Mouse (Mus musculus) gastrocnemius, postnatal 25 days (tissue): ENCODE results near the gene Ccdc38. TPM values are rescaled to one million over a fixed set of nuclear protein-coding genes. Genes with fewer than 3 reads are reported as not detected.
A peak's percentile ranks its signal among the peaks of the same experiment; 100 is the strongest.
"Not testable (repeated sequence)": the region's sequence is repeated elsewhere in the genome, so short reads cannot be mapped to it uniquely, and the experiment has no call there.

Source experiments
- DNase-seq: peaks from one replicate; pipeline ENCODE4 v3.0.0; 2022
- total RNA-seq, 2 experiments: library from RNA; stranded (reverse); gene quantifications; 1 replicate in 1 of 2; 2 replicates in 1 of 2; pipeline ENCODE4 v1.2.3; 2021

Ccdc38 gene
- total RNA-seq, 2 experiments from 2014 or later: not detected

- DNase-seq: no peak
Observed at GRCm38 (mm10) chr10:93549821-93550220, 9.4 kb downstream of the Ccdc38 start.

GRCm38 (mm10) chr10:93552596-93552995 is 12.2 kb downstream of the Ccdc38 start:
- no peak for DNase-seq

GRCm38 (mm10) chr10:93557971-93558370 is 17.5 kb downstream of the Ccdc38 start:
- DNase-seq: not testable (repeated sequence)

GRCm38 (mm10) chr10:93559786-93560185 is 19.4 kb downstream of the Ccdc38 start:
- no peak for DNase-seq

GRCm38 (mm10) chr10:93564518-93565090 is 24.2 kb downstream of the Ccdc38 start:
- no peak for DNase-seq

GRCm38 (mm10) chr10:93567066-93567465 is 26.6 kb downstream of the Ccdc38 start:
- no peak for DNase-seq

- DNase-seq: no peak
Observed at GRCm38 (mm10) chr10:93567841-93568566, 27.6 kb downstream of the Ccdc38 start.

- DNase-seq: no peak
Observed at GRCm38 (mm10) chr10:93568671-93569070, 28.2 kb downstream of the Ccdc38 start.

GRCm38 (mm10) chr10:93572209-93572608 is 31.8 kb downstream of the Ccdc38 start:
- no peak for DNase-seq

- no peak for DNase-seq
Observed at GRCm38 (mm10) chr10:93574966-93575365, 34.5 kb downstream of the Ccdc38 start.

GRCm38 (mm10) chr10:93575960-93576359 is 35.5 kb downstream of the Ccdc38 start:
- DNase-seq: no peak

GRCm38 (mm10) chr10:93577271-93577886 is 36.9 kb downstream of the Ccdc38 start:
- DNase-seq: peak; percentile 53

GRCm38 (mm10) chr10:93588796-93589195 is 48.4 kb downstream of the Ccdc38 start:
- no peak for DNase-seq

- peak; percentile 85 for DNase-seq
Observed at GRCm38 (mm10) chr10:93589281-93589848, 48.9 kb downstream of the Ccdc38 start, which contains the start of gene Snrpf. Gene Snrpf (minus strand): TSS chr10:93589706.

- DNase-seq: no peak
Observed at GRCm38 (mm10) chr10:93592456-93592855, 52.0 kb downstream of the Ccdc38 start.

- peak; percentile 68 for DNase-seq
Observed at GRCm38 (mm10) chr10:93594022-93594482, 53.6 kb downstream of the Ccdc38 start.

- no peak for DNase-seq
Observed at GRCm38 (mm10) chr10:93595831-93596230, 55.4 kb downstream of the Ccdc38 start.

- no peak for DNase-seq
Observed at GRCm38 (mm10) chr10:93596641-93597040, 56.2 kb downstream of the Ccdc38 start.

- DNase-seq: no peak
Observed at GRCm38 (mm10) chr10:93602309-93602708, 61.9 kb downstream of the Ccdc38 start.

GRCm38 (mm10) chr10:93603256-93603655 is 62.8 kb downstream of the Ccdc38 start:
- no peak for DNase-seq

GRCm38 (mm10) chr10:93606326-93606725 is 65.9 kb downstream of the Ccdc38 start:
- DNase-seq: no peak

- DNase-seq: no peak
Observed at GRCm38 (mm10) chr10:93608051-93608450, 67.6 kb downstream of the Ccdc38 start.

GRCm38 (mm10) chr10:93609236-93609635 is 68.8 kb downstream of the Ccdc38 start:
- no peak for DNase-seq
